Mouse (Mus musculus) left cerebral cortex, adult 11 months (tissue): Measurements from ENCODE around the gene Hfe2.
"Not testable (repeated sequence)": the region's sequence is repeated elsewhere in the genome, so short reads cannot be mapped to it uniquely, and the experiment has no call there.

ENCODE experiments used
- DNase-seq: peaks from one replicate; pipeline ENCODE4 v3.0.0; 2022; ENCODE audit warnings: low spot score

Gene Hfe2

DNA sequence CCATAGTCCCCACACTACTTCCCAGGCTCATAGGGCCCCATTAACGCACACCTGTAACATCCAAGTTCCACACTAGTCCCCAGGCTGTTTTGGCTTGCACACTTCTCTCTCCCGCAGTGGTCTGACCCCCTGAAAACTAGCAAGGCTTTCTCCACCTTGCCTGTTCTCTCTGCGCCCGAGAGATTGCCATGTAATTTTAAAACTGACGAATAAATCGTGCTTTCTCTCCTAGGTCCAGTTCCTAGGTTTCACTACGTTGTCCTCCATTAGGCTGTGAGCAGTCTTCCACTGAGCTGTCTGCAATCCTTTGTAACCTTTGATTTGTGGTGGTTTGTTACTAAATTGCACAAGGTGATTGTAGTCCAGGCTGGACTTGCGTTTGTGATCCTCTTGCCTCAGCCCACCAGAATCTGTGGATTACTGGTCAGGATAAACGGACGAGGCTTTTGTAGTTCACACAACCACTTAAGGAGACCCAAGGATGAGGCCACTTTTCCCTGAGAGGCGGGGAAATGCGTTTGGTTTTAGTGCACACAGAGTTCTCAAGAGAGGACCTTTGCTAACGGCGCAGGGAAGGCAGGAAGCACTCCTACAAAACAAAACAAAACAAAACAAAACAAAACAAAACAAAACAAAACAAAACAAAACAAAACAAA is 28.2 kb upstream of the Hfe2 start:
- not testable (repeated sequence) for DNase-seq

DNA sequence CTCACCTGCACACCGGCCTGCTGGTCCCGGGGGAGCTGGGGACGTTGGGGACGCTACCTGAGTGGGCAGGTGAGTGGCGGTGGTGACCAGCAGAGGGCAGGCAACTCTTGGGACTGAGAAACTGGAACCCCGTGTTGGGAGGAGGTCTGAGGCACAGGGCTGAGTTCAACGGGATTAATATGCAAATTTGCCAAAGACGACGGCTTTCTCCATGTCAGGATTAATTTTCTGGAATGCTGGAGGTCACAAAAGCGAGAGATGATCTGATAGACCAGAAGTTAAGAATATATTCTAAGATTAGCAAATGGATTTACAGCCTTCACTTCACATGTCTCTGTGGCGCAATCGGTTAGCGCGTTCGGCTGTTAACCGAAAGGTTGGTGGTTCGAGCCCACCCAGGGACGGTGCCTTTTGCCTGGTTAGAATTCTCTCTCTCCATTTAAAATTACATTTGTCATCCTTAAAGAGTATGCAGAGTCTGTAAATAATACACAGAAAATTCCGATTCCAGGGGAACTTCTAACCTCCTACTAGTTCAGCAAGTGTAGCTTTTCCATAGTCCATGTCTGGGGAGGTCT is 27.4 kb upstream of the Hfe2 start:
- DNase-seq, result peak; percentile 71

DNA sequence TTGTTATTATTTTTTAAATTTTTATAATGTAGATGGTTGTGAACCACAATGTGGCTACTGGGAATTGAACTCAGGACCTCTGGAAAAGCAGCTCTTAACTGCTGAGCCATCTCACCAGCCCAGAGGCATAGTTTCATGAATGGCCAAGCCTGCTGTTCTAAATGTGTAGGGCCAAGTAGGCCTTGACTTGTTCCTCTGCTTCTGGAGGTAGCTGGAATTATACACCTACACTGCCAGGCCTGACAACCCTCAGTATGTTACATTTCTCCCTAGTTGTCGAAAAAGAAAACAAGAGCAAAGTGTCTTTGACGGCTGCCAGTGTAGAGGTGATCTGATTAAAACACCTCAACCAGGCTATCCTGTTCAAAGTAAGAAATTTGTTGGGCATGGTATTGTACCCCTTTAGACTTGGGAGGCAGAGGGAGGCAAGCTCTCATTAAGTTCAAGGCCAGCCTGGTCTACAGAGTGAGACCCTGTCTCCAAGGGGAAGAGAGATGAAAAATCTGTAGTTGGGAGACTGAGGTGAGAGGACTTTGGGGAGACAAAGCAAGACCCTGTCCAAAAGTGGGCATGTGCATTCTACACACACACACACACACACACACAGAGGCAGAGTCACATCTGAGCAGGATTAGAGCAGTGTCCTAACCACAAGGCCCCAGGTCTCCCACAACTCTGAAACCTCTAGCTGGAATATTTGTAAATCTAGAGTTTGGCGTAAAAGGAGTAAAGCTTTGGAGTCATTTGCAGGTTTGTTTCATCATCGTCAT is 26.3 kb upstream of the Hfe2 start:
- no peak for DNase-seq

DNA sequence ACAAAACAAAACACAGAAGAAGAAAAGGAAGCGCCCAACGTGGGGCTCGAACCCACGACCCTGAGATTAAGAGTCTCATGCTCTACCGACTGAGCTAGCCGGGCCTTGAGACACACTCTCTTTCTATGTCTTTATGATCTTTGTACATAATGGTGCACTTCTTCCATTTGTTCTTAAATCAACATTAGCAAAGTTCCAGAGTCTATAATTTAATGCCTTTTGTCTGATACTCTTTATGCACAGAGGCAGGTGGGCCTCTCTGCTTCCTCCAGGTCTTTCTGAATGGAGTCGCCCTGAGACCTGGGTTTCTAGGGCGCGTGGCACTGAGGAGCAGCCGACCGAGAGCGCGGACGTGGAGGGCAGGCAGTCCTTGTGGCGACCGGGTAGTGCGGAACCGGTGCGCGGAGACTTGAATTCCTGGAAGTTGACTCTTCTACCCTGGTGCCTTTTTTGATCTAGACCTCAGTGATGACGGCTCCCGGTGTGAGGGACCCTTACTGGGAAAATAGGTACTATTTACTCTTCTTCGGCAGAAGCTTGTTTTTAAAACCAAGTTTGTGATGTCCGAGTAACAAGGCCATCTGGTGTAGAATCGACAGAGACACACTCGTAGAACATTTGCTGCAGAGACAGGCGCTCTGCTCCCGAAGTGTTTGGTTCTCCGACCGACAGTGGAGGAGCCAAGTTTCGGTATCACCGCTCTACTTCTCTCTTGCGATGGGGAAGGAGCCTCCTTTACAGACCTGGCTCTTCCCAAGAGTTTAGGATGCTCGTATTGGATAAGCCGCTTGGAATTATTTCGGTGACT is 25.3 kb upstream of the Hfe2 start:
- DNase-seq, result peak; percentile 79

DNA sequence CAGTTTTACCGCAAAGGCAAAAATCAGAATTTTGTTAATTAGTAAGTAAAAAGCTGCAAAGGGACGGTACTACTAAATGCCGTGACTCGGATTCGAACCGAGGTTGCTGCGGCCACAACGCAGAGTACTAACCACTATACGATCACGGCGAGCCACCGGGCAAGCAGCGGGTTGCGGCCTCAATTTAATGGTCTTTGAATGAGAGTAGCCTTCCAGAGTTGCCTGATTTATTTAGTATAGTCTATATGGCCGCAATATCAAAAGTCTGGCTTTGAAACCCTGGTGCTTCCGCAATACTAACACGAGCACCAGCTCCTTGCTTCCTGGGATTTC is 24.7 kb upstream of the Hfe2 start:
- DNase-seq, result peak; percentile 95

GRCm38 (mm10) chr3:96500691-96501265 is 24.2 kb upstream of the Hfe2 start:
- DNase-seq, result peak; percentile 84

DNA sequence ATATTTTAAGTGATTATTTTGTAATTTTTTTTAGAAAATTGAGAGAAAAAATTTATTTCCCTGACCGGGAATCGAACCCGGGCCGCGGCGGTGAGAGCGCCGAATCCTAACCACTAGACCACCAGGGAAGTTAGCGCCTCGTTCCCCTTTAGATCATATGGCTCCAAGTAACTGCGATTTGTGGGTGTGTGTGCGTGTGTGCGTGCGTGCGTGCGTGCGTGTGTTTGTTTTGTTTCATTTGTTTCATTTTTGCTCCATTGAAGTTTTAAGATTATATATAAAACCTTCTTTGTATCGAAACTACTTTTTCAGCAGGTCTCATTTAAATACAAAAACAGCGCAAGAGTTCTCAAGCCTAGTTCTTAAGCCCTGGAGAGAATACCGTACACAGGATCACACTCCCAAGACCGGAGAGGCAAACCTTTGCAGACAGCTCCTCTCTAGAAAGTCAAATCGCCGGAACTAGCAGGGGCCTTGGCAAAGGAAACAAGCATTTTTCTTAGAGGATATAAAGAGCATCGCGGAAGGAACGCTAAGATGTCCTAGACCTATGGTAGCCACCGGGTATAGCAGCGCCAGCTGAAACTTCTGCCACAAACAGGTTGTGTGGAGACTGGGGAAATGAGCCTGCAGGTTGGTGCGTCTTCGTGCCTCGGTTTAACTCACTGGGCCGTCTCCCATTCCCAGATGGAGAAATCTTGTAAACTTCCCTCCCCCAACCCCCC is 23.4 kb upstream of the Hfe2 start:
- peak; percentile 83 for DNase-seq

GRCm38 (mm10) chr3:96502181-96503082 is 22.5 kb upstream of the Hfe2 start:
- DNase-seq, result no peak

- DNase-seq, result no peak
These were observed 21.9 kb upstream of the Hfe2 start for GRCm38 (mm10) chr3:96503083-96503450.

DNA sequence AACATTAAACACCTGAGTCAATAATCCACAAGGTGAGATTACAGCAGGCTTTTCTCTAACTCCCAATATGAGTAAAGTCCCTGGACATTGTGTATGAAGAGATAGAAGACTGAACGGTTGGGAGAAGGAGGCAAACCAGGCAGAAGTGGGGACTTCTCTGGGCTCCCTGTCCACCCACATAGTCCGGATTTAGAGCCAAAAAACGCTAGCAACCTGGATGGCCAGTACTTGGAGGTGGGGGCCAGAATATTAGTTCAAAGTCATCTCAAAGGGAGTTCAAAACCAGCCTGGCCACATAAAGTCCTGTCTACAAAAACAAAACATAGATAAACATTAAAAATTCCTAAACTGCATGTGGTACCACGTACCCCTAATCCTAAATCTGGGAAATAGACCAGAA is 21.0 kb upstream of the Hfe2 start:
- DNase-seq, result no peak

DNA sequence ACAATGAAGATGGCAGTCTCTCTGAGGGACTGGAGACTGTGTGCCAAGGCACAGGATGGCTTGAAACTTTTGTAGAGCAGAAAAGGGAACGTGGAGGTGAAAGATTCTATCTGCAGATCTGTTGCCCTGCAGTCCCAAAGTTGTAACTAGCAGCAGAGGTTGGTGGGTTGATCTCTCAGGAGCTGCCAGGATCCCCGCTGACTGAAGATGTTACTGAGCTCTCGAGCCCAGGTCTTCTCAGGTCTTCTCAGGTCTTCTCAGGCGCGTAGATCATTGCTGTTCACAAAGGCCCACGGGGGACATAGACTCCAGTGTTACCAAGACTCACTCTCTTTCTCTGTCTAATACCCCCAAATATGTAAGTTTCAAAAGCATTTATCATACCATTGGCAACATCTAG is 20.0 kb upstream of the Hfe2 start:
- no peak for DNase-seq

DNA sequence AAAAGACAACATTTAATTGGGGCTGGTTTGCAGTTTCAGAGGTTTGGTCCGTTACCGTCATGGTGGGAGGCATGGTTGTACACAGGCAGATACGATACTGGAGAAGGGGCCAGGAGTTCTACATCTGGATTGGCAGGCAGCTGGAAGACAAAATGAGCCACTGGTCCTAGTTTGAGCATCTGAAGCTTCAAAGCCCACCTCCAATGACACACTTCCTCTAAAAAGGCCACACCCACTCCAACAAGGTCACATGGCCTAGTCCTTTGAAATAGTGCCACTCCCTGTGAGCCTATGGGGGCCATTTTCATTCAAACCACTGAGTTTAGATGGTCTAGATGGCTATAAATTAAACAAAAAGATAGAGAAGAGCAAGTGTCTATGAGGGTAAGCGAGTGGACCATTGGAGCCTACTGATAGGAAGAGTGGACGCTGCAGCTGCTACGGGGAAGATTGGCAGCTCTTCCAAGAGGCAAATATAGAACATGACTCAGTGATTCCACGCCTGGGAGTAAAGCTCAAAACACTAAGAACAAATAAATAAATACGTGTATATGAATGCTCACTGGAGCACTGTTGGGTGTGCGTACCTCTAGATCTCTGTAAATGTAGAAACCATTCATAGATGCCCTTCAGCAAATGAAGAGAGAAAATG is 18.4 kb upstream of the Hfe2 start:
- DNase-seq, result no peak

GRCm38 (mm10) chr3:96507966-96508365 is 17.0 kb upstream of the Hfe2 start:
- DNase-seq, result not testable (repeated sequence)

DNA sequence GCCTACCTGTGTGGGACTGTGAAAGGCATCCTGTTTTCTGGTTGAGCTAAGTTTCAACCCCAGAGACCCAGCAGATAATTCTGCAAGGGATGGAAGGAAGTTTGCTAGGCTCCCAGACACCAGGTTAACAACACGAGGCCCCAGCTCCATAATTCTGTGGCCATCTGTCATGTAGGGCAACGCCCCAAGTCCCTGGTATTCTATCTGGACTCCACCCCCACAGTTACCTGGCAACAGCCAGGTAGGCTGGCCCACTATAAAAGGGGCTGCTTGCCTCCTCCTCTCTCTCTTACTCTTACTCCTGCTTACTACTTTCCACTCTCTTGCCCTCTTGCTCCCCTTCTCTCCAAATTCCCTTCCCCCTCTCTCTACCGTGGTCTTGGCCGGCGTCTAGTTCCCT is 4.8 kb upstream of the Hfe2 start:
- no peak for DNase-seq

DNA sequence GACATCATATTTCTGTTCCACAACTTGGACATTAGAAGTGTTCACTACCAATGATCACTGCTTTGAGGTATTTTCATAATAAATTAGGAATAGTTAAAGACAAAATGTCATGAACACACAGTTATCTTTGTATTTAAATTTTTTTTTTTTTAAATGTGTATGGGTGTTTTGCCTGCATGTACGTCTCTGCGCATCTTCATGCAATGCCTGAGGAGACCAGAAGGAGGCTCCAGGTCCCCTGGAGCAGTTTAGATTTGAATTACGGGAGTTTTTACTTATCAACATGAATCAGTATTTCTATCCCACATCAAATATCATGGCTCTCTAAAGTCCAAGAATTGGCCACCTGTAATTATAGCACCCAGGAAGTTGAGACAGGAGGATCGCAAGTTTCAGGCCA is 2.8 kb upstream of the Hfe2 start:
- DNase-seq, result no peak

DNA sequence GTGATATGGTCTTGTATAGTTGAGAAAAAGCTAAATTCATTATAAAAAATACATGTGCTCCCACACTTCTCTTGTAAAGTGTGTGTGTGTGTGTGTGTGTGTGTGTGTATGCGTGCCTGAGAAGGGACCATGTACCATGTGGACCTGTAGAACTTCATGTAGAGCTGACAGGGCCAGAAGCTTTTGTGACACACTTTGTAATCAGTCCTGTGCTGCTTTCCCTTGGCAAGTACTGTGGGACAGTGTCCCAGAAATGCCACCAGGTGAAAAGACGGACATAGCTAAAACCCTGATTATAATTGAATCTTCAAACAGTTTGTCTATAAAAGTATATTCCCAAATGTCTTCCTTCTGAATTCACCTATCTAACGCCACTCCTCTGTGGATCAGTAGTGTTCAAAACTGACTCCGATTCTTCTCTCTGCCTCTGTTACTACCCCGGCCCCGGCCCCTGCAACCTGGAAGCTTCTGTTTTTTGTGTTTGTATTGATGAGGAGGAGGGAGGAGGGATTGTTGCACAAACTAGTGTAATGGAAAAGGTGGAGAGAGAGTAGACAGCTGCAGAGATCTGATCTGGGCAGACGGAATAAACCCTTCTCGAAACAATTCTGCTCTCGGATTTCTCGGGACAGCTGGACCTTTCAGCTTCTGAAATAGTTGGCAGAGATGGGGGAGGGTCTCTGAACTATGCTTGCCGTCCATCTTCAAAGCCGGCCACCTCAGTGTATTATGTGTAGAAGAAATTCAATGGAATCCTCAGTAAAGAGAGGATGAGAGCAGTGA is 753 bp upstream of the Hfe2 start:
- DNase-seq, result no peak

- DNase-seq, result no peak
These were observed 1.2 kb downstream of the Hfe2 start for GRCm38 (mm10) chr3:96526013-96526762.

DNA sequence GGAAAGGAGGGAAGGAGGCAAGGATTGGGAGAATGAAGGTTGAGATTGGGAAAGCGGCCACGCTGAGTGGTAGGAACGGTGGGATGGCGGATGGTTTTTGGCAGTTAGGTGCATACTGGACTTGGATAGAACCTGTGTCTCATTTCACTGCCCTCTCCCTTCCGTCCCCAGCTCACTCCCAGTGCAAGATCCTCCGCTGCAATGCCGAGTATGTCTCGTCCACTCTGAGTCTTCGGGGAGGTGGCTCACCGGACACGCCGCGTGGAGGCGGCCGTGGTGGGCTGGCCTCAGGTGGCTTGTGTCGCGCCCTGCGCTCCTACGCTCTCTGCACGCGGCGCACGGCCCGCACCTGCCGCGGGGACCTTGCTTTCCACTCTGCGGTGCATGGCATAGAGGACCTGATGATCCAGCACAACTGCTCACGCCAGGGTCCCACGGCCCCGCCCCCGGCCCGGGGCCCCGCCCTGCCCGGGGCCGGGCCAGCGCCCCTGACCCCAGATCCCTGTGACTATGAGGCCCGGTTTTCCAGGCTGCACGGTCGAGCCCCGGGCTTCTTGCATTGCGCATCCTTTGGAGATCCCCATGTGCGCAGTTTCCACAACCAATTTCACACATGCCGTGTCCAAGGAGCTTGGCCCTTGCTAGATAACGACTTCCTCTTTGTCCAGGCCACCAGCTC is 2.0 kb downstream of the Hfe2 start:
- DNase-seq, result no peak
